Mouse (Mus musculus) neural tube, embryonic 15.5 days (tissue): ENCODE results near the gene Tbpl1. TPM values are rescaled to one million over a fixed set of nuclear protein-coding genes. Genes with fewer than 3 reads are reported as not detected.
A peak's percentile ranks its signal among the peaks of the same experiment; 100 is the strongest.

Source experiments
- ATAC-seq: fragments of 200-750 bp; cut with Nextera tagmentation; 2 replicates; pipeline ENCODE4 v1.8.0; 2017; ENCODE audit warnings: mild to moderate bottlenecking, moderate TSS enrichment, moderate library complexity; ENCODE audit not compliant: low FRiP score
- H3K27ac ChIP-seq: fragments of 300-500 bp; sonication (generic); replicated peaks from 2 replicates; pipeline ENCODE4 v1.5.1; 2015; ENCODE audit warnings: mild to moderate bottlenecking, inconsistent platforms
- H3K27me3 ChIP-seq: fragments of 300-500 bp; sonication (generic); replicated peaks from 2 replicates; pipeline ENCODE4 v1.6.1; 2015; ENCODE audit warnings: inconsistent platforms
- H3K36me3 ChIP-seq: fragments of 300-500 bp; sonication (generic); 2 replicates; pipeline ENCODE4 v1.6.1; 2015; ENCODE audit warnings: inconsistent platforms
- H3K4me1 ChIP-seq: fragments of 300-500 bp; sonication (generic); 2 replicates; pipeline ENCODE4 v1.6.1; 2015; ENCODE audit warnings: inconsistent platforms
- H3K4me2 ChIP-seq: fragments of 300-500 bp; sonication (generic); 2 replicates; pipeline ENCODE4 v1.6.1; 2015; ENCODE audit warnings: inconsistent platforms, mild to moderate bottlenecking, moderate library complexity
- H3K4me3 ChIP-seq: fragments of 300-500 bp; sonication (generic); replicated peaks from 2 replicates; pipeline ENCODE4 v1.5.1; 2015; ENCODE audit warnings: mild to moderate bottlenecking, inconsistent platforms
- H3K9ac ChIP-seq: fragments of 300-500 bp; sonication (generic); replicated peaks from 2 replicates; pipeline ENCODE4 v1.6.1; 2015; ENCODE audit warnings: mild to moderate bottlenecking, inconsistent platforms
- H3K9me3 ChIP-seq: fragments of 300-500 bp; sonication (generic); replicated peaks from 2 replicates; pipeline ENCODE4 v1.6.1; 2016; ENCODE audit warnings: inconsistent platforms
- WGBS: fragments of 180-500 bp; shearing (Covaris S2); methylation state at CpG from one replicate; pipeline ENCODE4 v1.1.7; 2015; ENCODE audit warnings: mixed read lengths; 5-methylcytosine and 5-hydroxymethylcytosine counted together
- polyA plus RNA-seq: library from polyadenylated mRNA; unstranded; fragments of >200 nt; fragmentation: Nextera tagmentation; extraction: Ambion mirVana; gene quantifications from 2 replicates; pipeline ENCODE4 v1.2.1, GENCODE M21; 2015

Gene Tbpl1
- polyA plus RNA-seq, 1 experiment from 2014 or later: 88.3 TPM

DNA sequence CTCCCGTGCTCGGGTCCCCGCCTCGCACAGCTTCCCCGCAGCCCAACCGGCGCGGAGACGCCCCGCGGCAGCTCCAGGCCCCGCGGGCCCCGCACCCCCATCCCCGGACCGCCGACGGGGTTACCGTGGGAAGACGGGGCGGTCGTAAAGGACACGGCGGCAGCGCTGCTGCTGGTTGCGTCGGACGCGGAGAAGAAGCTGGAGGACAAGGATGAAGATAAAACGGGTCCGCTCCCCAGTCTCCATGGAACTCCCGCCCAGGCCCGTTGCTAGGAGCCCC is 806 bp downstream of the Tbpl1 start:
- Histone ChIP-seq H3K36me3 (no peaks in the 10 kb centered on the region), H3K9ac (peak overlapping the region; percentile 98), H3K9me3 (no peaks in the 10 kb centered on the region), H3K4me2 (peak overlapping the region; percentile 94), H3K27ac (peak overlapping the region; percentile 97), H3K4me3 (peak overlapping the region; percentile 99), H3K4me1 (peaks cover 40% of the 10 kb centered on the region), H3K27me3 (no peaks in the 10 kb centered on the region)
- WGBS: 0% methylated on average over 33 of the region's 33 CpGs
- ATAC-seq: peak; percentile 75

DNA sequence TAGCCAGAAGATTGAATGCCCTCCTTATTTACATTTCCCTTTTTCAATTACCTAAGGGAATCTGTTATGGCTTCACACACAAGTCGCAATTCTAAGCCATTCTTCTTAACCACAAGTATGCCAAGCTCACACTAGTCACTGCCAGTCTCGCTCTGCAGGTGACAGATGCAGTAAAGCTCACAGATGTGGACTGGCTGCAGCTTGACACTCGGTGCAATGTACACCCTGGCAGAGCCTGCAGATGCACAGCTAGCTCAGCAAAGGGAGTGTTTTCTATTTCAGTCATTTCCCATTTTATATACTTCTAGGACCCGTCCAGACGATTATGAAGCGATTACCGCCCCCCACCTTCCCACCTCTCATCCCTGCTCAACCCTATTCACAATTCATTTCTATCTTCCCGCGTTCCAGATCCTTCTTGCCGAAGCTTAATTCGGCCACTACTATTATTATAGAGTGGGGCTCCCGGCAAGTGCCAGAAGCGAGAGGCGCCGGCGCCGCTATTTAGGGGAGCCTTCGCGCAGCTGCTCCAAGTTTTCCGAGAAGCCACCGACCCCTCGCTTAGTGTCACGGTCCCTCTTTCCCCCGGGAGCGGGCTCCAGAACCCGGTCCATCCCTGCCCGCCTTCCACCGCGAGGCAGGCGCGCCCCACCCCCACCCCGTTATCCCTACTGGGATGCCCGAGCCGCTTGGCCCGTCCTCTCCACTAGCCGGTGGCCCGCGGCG is 1.3 kb downstream of the Tbpl1 start:
- Histone ChIP-seq H3K4me1 (peaks cover 40% of the 10 kb centered on the region), H3K9ac (peak overlapping the region; percentile 98), H3K27ac (peak overlapping the region; percentile 97), H3K27me3 (no peaks in the 10 kb centered on the region), H3K36me3 (no peaks in the 10 kb centered on the region), H3K9me3 (no peaks in the 10 kb centered on the region), H3K4me2 (peak overlapping the region; percentile 94), H3K4me3 (peak overlapping the region; percentile 99)
- under 1% methylated on average over 39 of the region's 39 CpGs for WGBS
- peak; percentile 79 for ATAC-seq

DNA sequence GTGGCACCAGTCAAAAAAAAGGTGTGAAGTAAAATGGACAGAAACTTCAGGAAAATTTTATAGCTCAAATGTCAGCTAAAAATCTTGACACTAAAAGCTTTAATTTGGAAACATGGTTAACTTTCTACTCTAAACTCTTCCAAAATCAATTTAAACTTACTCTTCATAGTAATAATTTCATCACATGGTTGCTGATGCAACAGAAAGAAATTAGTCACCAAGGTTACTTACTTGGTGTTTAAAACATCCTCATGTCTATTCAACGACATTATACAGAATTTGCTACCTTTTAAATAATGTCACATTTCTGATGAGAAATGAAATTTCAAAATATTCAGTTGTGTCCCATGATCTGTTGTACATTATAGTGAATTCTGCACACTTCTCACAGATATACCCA is 3.5 kb downstream of the Tbpl1 start:
- H3K4me1 ChIP-seq: peaks cover 40% of the 10 kb centered on the region
- H3K4me2 ChIP-seq: no peak overlapping the region
- H3K9ac ChIP-seq: no peak overlapping the region
- H3K27ac ChIP-seq: no peak overlapping the region
- H3K9me3 ChIP-seq: no peaks in the 10 kb centered on the region
- H3K36me3 ChIP-seq: no peaks in the 10 kb centered on the region
- ATAC-seq: no peak
- 87% methylated on average over 1 of the region's 1 CpGs for WGBS
- H3K4me3 ChIP-seq: no peak overlapping the region
- H3K27me3 ChIP-seq: no peaks in the 10 kb centered on the region

DNA sequence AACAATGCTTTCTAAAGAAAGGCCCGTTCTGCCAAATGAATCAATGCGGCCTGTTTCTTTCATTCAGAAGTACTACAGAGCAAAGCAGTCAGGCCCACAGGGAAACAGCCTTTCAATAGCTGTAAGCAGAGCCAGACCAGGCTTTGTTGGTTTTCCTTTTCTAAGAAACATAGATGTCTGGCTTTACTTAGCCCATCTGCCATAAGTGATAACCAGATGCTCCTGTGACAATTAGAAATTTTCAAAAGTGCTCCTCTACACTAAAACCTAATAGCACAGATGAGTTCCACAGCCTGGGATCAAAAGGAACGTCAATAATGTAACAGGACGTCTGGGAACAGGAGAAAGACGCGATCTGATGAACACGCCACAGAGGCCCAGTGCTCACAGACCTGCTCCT is 5.4 kb downstream of the Tbpl1 start:
- Histone ChIP-seq H3K4me3 (no peak overlapping the region), H3K4me2 (no peak overlapping the region), H3K36me3 (no peaks in the 10 kb centered on the region), H3K9me3 (no peaks in the 10 kb centered on the region), H3K4me1 (peaks cover 38% of the 10 kb centered on the region), H3K27ac (0 out of 2 replicates have a peak overlapping the region, but pooled peaks have one; percentile 28), H3K27me3 (no peaks in the 10 kb centered on the region), H3K9ac (no peak overlapping the region)
- WGBS: 45% methylated on average over 7 of the region's 7 CpGs
- no peak for ATAC-seq

DNA sequence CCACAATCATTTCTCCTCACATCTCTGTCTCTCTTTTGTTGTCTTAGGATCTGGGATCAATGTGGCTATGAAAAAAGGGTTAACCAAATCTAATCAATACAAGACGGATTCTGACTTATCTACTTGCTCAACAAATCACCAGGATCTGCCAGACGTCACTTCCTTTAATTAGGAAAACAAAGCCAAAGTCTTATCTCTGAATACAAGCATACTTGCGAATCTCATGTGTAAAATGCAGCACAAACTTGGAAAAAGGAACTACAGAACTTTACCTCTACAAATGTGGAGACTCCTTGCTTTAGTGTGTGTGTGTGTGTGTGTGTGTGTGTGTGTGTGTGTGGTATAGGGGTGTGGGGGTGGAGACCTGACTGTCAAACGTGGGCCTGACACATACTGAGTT is 6.6 kb downstream of the Tbpl1 start:
- 73% methylated on average over 4 of the region's 4 CpGs for WGBS
- ATAC-seq: no peak
- Histone ChIP-seq H3K36me3 (no peaks in the 10 kb centered on the region), H3K4me1 (peaks cover 38% of the 10 kb centered on the region), H3K4me3 (no peak overlapping the region), H3K27ac (no peak overlapping the region), H3K27me3 (no peaks in the 10 kb centered on the region), H3K4me2 (no peak overlapping the region), H3K9me3 (no peaks in the 10 kb centered on the region), H3K9ac (no peak overlapping the region)

DNA sequence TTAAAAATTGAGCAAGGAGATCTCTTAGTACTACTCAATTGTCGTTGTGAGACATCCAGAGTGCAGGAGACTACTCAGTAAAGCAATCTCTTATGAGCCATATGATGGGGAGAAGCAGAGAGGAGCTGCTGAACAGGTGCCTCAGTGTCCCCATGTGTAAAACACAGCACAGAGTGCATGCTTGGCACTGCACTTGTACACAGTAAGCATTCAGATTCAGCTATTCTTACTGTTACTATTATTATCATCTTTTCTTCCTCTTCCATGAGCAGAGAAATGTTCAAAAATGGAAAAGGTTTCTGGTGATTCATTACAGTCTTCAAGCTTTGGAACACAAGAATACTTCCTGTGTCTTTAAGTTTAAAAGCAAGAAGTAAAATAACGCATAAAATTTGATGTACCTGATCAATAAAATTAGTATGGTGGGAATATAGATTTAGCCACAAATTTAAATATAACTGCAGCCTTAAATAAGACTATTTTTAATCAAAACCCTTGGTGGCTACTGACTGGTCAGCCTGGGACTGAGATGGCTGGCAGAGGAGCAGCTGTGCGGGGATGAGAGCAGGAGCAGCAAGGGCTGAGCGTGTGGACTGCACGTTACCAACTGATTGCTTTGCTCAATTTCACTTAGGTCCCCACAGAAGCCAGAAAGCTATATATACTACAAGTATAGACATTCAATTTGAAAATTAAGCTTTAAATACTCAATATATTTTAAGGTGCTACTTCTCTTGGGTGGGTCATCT is 10.8 kb downstream of the Tbpl1 start:
- 84% methylated on average over 5 of the region's 5 CpGs for WGBS
- Histone ChIP-seq H3K4me2 (no peak overlapping the region), H3K4me1 (peaks cover 13% of the 10 kb centered on the region; the same call in 1 of the 2 replicates), H3K4me3 (no peak overlapping the region), H3K9me3 (no peaks in the 10 kb centered on the region), H3K27me3 (no peaks in the 10 kb centered on the region), H3K27ac (no peak overlapping the region), H3K9ac (no peak overlapping the region), H3K36me3 (no peaks in the 10 kb centered on the region)
- ATAC-seq: no peak

DNA sequence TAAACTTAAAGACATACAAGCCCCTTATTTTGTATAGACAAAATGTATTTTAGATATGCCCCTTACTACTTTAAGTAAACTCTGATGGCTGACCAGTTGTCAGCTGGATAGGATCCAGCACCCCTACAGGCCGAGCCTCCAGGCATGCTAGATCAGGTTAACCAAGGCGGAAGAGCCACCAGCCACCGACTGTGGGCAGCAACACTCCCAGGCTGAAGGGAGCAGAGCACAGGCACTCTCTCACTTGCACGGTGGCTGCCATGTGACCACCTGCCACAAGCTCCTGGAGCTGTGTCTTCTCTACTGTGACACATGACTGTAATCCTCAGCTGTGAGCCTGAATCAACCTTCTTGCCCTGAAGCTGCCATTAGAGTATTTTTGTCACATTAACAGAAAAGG is 13.3 kb downstream of the Tbpl1 start:
- Histone ChIP-seq H3K9ac (no peak overlapping the region), H3K36me3 (no peaks in the 10 kb centered on the region), H3K4me3 (no peak overlapping the region), H3K9me3 (no peaks in the 10 kb centered on the region), H3K4me1 (peaks cover 13% of the 10 kb centered on the region; the same call in 1 of the 2 replicates), H3K27me3 (no peaks in the 10 kb centered on the region), H3K27ac (no peak overlapping the region), H3K4me2 (no peak overlapping the region)
- WGBS: 45% methylated on average over 4 of the region's 4 CpGs
- no peak for ATAC-seq

DNA sequence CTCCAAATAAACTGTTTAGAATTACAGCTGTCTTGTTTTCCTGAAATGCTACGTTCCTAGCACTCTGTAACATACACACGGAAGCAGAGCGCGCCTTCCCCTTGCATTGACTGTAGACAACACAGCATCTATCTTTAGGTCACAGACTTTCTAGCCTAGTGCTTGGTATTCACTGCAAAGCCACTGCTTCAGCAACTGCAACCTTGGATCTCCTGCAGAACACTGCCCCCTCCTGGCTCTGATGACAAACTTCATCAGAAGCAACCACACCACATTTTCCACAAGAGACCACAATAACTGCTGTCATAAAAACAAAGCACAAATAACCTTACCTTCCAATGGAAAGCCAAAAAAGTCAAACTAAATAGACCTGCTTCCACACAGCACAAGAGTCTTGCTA is 17.2 kb downstream of the Tbpl1 start:
- H3K4me1 ChIP-seq: 0 out of 2 replicates have a peak, but pooled peaks cover 4% of the 10 kb centered on the region
- 83% methylated on average over 4 of the region's 4 CpGs for WGBS

DNA sequence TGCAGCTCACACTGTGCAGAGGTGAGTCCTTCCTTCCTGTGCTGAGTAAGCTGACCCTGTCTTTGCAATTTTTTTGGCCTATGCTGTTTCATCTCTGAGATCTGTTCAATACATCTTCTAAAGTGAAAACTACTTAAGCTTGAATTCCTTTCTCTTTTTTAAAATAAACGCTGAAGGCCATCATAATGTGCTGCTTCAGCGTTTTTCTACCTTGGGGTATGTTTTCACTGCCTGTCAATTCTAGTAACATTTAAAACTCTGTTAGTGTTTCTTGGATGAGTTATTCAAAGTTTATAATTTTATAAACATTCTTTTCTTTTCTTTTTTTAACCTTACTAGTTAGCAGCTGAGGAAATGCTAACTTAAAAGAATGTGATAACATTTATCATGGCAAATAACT is 18.8 kb downstream of the Tbpl1 start:
- no peak overlapping the region for H3K9ac ChIP-seq
- WGBS: 75% methylated on average over 2 of the region's 2 CpGs

More for the DNA sequence above, 17.2 kb downstream of the Tbpl1 start:
- Histone ChIP-seq H3K4me2 (no peak overlapping the region), H3K36me3 (peaks cover 11% of the 10 kb centered on the region; the same call in 1 of the 2 replicates), H3K9me3 (no peaks in the 10 kb centered on the region), H3K9ac (no peak overlapping the region), H3K4me3 (no peak overlapping the region), H3K27ac (no peak overlapping the region), H3K27me3 (no peaks in the 10 kb centered on the region)
- ATAC-seq: peak; percentile 70; the same call in 1 of the 2 replicates

DNA sequence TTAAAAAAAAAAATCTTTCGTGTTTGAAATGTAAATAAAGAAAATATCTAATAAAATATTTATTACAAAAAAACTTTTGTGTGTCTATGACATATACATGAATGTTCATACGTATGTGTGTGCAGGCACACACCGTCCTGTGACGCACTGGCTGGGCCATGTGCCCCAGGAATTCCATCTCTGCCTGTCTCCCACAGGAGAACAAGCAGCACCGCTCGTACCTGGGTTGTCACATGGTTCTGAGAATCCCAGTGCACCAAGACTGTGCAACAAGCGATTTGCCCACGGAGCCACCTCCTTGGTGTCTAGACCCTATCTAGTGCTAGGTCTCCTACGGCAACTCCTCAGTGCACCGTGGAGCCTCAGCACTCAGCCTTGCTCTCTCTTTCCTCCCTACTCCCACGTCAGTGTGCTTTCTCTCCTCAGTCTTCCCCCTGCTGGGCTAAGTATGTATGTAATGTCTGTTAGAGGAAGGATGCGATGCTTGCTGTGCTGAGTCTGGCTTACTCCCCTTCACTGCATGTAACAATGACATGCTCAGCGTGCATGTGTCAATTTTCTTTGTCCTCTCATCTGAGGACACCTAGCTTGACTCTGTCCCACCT is 21.5 kb downstream of the Tbpl1 start:
- Histone ChIP-seq H3K4me3 (no peak overlapping the region), H3K4me1 (no peaks in the 10 kb centered on the region), H3K36me3 (peaks cover 48% of the 10 kb centered on the region), H3K9ac (no peak overlapping the region), H3K4me2 (no peak overlapping the region), H3K27ac (no peak overlapping the region), H3K27me3 (no peaks in the 10 kb centered on the region), H3K9me3 (no peaks in the 10 kb centered on the region)
- no peak for ATAC-seq
- WGBS: 82% methylated on average over 13 of the region's 13 CpGs

More for the DNA sequence above, 18.8 kb downstream of the Tbpl1 start:
- Histone ChIP-seq H3K4me2 (no peak overlapping the region), H3K4me1 (no peaks in the 10 kb centered on the region), H3K4me3 (no peak overlapping the region), H3K36me3 (peaks cover 27% of the 10 kb centered on the region), H3K27ac (no peak overlapping the region), H3K9me3 (no peaks in the 10 kb centered on the region), H3K27me3 (no peaks in the 10 kb centered on the region)
- no peak for ATAC-seq

DNA sequence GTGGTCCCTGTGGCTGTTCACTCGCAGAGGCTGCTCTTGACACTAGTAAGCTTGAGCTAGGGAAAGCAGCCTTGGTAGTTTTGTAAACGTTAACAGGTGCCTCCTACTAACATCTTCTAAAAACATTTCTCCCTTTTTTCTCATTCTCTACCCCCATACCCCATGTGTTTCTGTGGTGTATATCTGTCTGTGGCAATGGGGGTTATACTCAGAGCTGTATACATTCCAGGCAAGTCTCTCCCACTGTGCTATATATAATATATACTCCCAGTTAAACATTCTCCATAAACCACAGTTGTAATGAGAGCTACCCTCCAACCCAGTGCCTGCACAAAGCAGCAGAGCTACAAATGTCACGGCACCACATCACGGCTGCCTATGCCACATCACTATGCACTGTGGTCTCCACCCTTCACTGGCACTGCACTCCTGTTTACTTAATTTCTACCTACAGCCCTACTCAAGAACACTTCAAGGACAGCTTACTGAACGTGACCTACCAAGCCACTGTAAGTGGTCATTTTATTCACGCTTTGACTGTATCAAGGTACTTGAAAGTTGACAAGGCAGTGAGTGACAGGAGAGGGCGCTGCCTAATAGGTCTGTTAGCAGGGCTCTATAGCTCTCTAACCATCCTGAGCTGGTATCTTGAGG is 23.4 kb downstream of the Tbpl1 start:
- Histone ChIP-seq H3K9me3 (no peaks in the 10 kb centered on the region), H3K27ac (no peak overlapping the region), H3K4me1 (no peaks in the 10 kb centered on the region), H3K36me3 (peaks cover 57% of the 10 kb centered on the region), H3K4me3 (no peak overlapping the region), H3K4me2 (no peak overlapping the region), H3K27me3 (no peaks in the 10 kb centered on the region), H3K9ac (no peak overlapping the region)
- WGBS: 91% methylated on average over 7 of the region's 7 CpGs
- no peak for ATAC-seq
